Mouse (Mus musculus) bone marrow, adult 2 months (tissue): ENCODE results near the gene Casq2.

Experiments used
- CTCF ChIP-seq: fragments of 200-500 bp; IDR thresholded peaks from 2 replicates; pipeline ENCODE4 v1.5.1; 2011; ENCODE audit warnings: low read length, control low read depth; ENCODE audit not compliant: control insufficient read depth, insufficient read depth
- POLR2A ChIP-seq: fragments of 200-500 bp; IDR thresholded peaks from 2 replicates; pipeline ENCODE4 v1.6.1; 2011; ENCODE audit warnings: low read depth, mild to moderate bottlenecking, control low read depth, low read length, borderline replicate concordance; ENCODE audit not compliant: control insufficient read depth

DNA sequence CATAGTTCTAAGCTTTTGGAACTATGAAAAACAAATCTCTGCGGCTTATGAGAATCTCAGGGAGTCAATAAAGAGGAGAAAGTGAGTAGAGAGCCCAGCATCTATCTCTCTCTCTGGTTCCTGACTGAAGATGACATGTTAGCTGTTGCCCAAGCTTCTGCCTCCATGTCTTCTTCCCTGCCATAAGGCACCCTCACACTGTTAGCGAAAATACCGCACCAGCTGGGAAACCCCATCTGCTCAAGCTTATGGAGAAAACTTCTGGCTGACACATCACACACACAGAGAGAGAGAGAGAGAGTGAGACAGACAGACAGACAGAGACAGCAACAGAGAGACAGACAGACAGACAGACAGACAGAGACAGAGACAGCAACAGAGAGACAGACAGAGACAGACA is 15.2 kb upstream of the Casq2 start:
- TF ChIP-seq CTCF (no peak), POLR2A (no peak)
